Mouse (Mus musculus) liver, postnatal 0 days (tissue): ENCODE measurements at regions not wholly inside any gene's neighbourhood (a gene's known extent, or its start where the extent isn't known, plus 50 kb on each side); places are given as distances from the start of the nearest gene placed in this dataset.

Experiments used
- CTCF ChIP-seq: sonication (generic); IDR thresholded peaks from 2 replicates; pipeline ENCODE4 v1.5.1; 2016; ENCODE audit warnings: antibody characterized with exemption, low read depth
- EP300 ChIP-seq: IDR thresholded peaks from 2 replicates; pipeline ENCODE4 v1.6.1; 2016; ENCODE audit warnings: antibody characterized with exemption, low read depth, mild to moderate bottlenecking

- TF ChIP-seq CTCF (no peak), EP300 (no peak)
Measured at GRCm38 (mm10) chr19:27563592-27563991, 134.0 kb upstream of the Pum3 start.
